Mouse (Mus musculus) CH12.LX (cell line): ENCODE measurements around the gene Nav1.

Experiments
- CTCF ChIP-seq, 2 experiments: IDR thresholded peaks in 1 of 2; conservative IDR thresholded peaks in 1 of 2; 2 replicates each; pipeline ENCODE4 v1.5.1; 2011 to 2012; ENCODE audit warnings: low read depth in 2 of 2, low read length in 2 of 2, improper control_type of control experiment in 1 of 2, inconsistent platforms in 1 of 2, mild to moderate bottlenecking in 1 of 2, moderate library complexity in 1 of 2
- EP300 ChIP-seq: IDR thresholded peaks from 2 replicates; pipeline ENCODE4 v1.6.1; 2011; ENCODE audit warnings: low read length, improper control_type of control experiment
- JUN ChIP-seq: IDR thresholded peaks from 2 replicates; pipeline ENCODE4 v1.6.1; 2011; ENCODE audit warnings: low read depth, mild to moderate bottlenecking, low read length, improper control_type of control experiment, moderate library complexity; ENCODE audit not compliant: insufficient read depth
- MEF2A ChIP-seq: IDR thresholded peaks from 2 replicates; pipeline ENCODE4 v1.6.1; 2014; ENCODE audit warnings: low read depth, mild to moderate bottlenecking, inconsistent platforms, low read length, improper control_type of control experiment, borderline replicate concordance
- USF2 ChIP-seq: conservative IDR thresholded peaks from 2 replicates; pipeline ENCODE4 v1.6.1; 2011; ENCODE audit warnings: low read depth, low read length, improper control_type of control experiment
- ZC3H11A ChIP-seq: IDR thresholded peaks from 2 replicates; pipeline ENCODE4 v1.6.1; 2012; ENCODE audit warnings: low read depth, mild to moderate bottlenecking, inconsistent platforms, low read length, improper control_type of control experiment

DNA sequence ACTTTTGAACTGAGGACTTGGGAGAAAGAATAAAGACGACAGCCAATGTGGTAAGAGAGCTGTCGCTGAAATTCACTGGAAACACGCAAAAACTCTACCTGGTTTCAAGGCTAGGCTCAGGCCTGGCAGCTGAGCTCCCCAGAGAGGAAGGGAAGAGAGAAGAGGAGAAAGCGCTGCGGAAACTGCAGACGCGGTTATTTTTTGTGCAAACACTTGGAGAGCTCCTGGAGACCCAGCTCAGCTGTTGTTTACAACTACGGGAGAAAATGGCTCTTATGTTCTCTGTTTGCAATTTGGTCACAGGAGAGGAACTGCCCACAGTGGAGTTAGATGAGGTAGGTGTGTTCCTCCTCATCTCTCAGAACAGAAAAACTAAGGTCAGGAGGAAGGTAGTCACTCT, 144.4 kb downstream of the Nav1 start:
- no peak for TF ChIP-seq USF2
- TF ChIP-seq CTCF (conservative IDR thresholded peaks at IDR 0.05 in 1 of 2, IDR thresholded peaks at IDR 0.05 in 1 of 2; ENCODE audit: low read depth in 2 of 2, low read length in 2 of 2): no peak
- no peak for TF ChIP-seq ZC3H11A
- TF ChIP-seq MEF2A: no peak
- no peak for TF ChIP-seq EP300
- no peak for TF ChIP-seq JUN
